In genomic region chr10:122274885-122275284, GRCm38 (mm10) we compare ENCODE assay signal across 20 mouse cellular contexts.
"Had no signal": no experiment of that assay in that cellular context is flagged by ENCODE, and none has a peak within 500 bp of the region (broad histone marks: within the 10 kb centered on the region; RNA-seq: fewer than 3 reads in every experiment).

No protein-coding gene starts in this region.

- H3K27ac ChIP-seq: limb, embryonic 10.5 days; limb, embryonic 13.5 days; liver, embryonic 12.5 days; liver, embryonic 15.5 days; macrophage; midbrain, embryonic 10.5 days; midbrain, embryonic 13.5 days; neural tube, embryonic 13.5 days had no signal

- H3K9me3 ChIP-seq: limb, embryonic 10.5 days; limb, embryonic 13.5 days; liver, embryonic 12.5 days; liver, embryonic 15.5 days; midbrain, embryonic 10.5 days; midbrain, embryonic 13.5 days; neural tube, embryonic 13.5 days had no signal

- H3K27me3 ChIP-seq: limb, embryonic 13.5 days; liver, embryonic 12.5 days; liver, embryonic 15.5 days; midbrain, embryonic 13.5 days; neural tube, embryonic 13.5 days had no signal

- DNase-seq: kidney, adult 18-20 months; kidney, postnatal 10 days; liver; lung, adult 18-20 months; retina, postnatal 1 day; right cerebral cortex, postnatal 25 days; spleen, adult 18-20 months; thymus, adult 2 months; thymus, postnatal 14 days; thymus, postnatal 4 days had no signal

- H3K4me3 ChIP-seq: limb, embryonic 10.5 days; limb, embryonic 13.5 days; liver, embryonic 12.5 days; liver, embryonic 15.5 days; midbrain, embryonic 10.5 days; midbrain, embryonic 13.5 days; myocyte; neural tube, embryonic 13.5 days had no signal

- H3K4me2 ChIP-seq: limb, embryonic 13.5 days; liver, embryonic 12.5 days; liver, embryonic 15.5 days; midbrain, embryonic 13.5 days; neural tube, embryonic 13.5 days had no signal

- H3K9ac ChIP-seq: limb, embryonic 13.5 days; liver, embryonic 12.5 days; liver, embryonic 15.5 days; midbrain, embryonic 13.5 days; neural tube, embryonic 13.5 days had no signal

- H3K4me1 ChIP-seq: limb, embryonic 10.5 days; limb, embryonic 13.5 days; liver, embryonic 12.5 days; liver, embryonic 15.5 days; midbrain, embryonic 10.5 days; midbrain, embryonic 13.5 days; neural tube, embryonic 13.5 days had no signal

- ATAC-seq: liver, embryonic 12.5 days; midbrain, embryonic 13.5 days; midbrain, embryonic 16.5 days had no signal

- H3K36me3 ChIP-seq: limb, embryonic 10.5 days; limb, embryonic 13.5 days; liver, embryonic 12.5 days; liver, embryonic 15.5 days; midbrain, embryonic 10.5 days; midbrain, embryonic 13.5 days; neural tube, embryonic 13.5 days had no signal
